Mouse (Mus musculus): ENCODE measurements around the gene Ephb3. TPM values are rescaled to one million over a fixed set of nuclear protein-coding genes. Genes with fewer than 3 reads are reported as not detected.

Ephb3 gene
- polyA plus RNA-seq, 1 experiment from 2014 or later: 24.0 TPM

DNA sequence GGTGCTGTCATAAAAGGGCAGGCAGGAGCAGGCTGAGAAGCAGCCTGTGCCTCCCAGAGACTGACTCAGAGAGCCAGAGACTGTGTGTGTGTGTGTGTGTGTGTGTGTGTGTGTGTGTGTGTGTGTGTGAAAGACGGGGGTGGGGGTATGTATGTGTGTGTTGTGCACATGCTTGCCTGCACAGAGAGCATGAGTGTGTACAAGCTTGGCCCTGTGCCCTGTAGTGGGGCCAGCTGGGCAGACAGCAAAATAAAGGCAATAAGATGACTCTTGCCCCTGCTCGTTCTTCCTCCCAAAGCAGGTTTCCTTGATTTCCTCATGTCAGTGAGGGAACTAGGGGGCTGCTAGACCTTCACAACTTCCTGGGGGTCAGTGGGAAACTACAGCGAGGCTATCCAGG, 18.5 kb downstream of the Ephb3 start:
- Histone ChIP-seq H3K27ac (ENCODE audit: poor library complexity, severe bottlenecking) (no peak overlapping the region), H3K4me3 (no peak overlapping the region), H3K36me3 (peaks cover 61% of the 10 kb centered on the region), H3K27me3 (replicated peaks) (no peaks in the 10 kb centered on the region), H3K4me1 (replicated peaks) (peaks cover 41% of the 10 kb centered on the region), H3K9me3 (replicated peaks) (no peaks in the 10 kb centered on the region), H3K4me2 (no peak overlapping the region), H3K9ac (no peak overlapping the region)
- no peak for ATAC-seq (ENCODE audit: insufficient number of reproducible peaks, low FRiP score)
- 59% methylated on average over 3 of the region's 3 CpGs for WGBS

GRCm38 (mm10) chr16:21224648-21225240, 20.2 kb downstream of the Ephb3 start:
- 31% methylated on average over 4 of the region's 4 CpGs for WGBS
- H3K4me1 ChIP-seq (replicated peaks): peaks cover 34% of the 10 kb centered on the region
- H3K4me2 ChIP-seq: 0 out of 2 replicates have a peak overlapping the region, but pooled peaks have one; percentile 17
- peak overlapping the region; percentile 24 for H3K27ac ChIP-seq (ENCODE audit: poor library complexity, severe bottlenecking)
- ATAC-seq (ENCODE audit: insufficient number of reproducible peaks, low FRiP score): peak; percentile 13; the same call in 1 of the 2 replicates
- H3K36me3 ChIP-seq: peaks cover 44% of the 10 kb centered on the region
- no peaks in the 10 kb centered on the region for H3K9me3 ChIP-seq (replicated peaks)
- peak overlapping the region; percentile 19; the same call in 1 of the 2 replicates for H3K9ac ChIP-seq
- no peak overlapping the region for H3K4me3 ChIP-seq
- H3K27me3 ChIP-seq (replicated peaks): 0 out of 2 replicates have a peak, but pooled peaks cover 2% of the 10 kb centered on the region

DNA sequence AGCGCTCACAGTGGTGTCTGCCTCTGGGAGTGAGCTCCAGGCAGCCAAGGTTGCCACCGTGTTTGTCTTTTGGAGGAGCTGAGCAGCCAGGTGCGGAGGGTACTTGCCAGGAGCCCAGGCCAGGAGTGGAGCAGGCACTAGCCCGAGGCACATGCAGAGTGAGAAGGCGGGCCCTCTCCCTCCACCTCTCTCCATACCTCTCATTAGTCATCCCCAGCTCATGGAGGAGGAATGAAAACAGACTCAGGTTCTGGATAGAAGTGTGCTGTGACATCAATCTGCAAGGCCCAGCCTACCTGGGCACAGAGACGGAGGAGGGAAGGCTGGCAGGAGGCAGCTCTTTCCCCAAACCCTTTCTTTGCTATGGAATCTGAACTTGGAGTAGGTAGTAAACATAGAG, 22.1 kb downstream of the Ephb3 start:
- 69% methylated on average over 6 of the region's 6 CpGs for WGBS
- Histone ChIP-seq H3K36me3 (peaks cover 26% of the 10 kb centered on the region), H3K27me3 (replicated peaks) (peaks cover 11% of the 10 kb centered on the region; the same call in 1 of the 2 replicates), H3K4me3 (no peak overlapping the region), H3K4me2 (no peak overlapping the region), H3K4me1 (replicated peaks) (peaks cover 28% of the 10 kb centered on the region), H3K9ac (no peak overlapping the region), H3K9me3 (replicated peaks) (no peaks in the 10 kb centered on the region), H3K27ac (ENCODE audit: poor library complexity, severe bottlenecking) (no peak overlapping the region)
- ATAC-seq (ENCODE audit: insufficient number of reproducible peaks, low FRiP score): no peak

GRCm38 (mm10) chr16:21235135-21235534, 30.6 kb downstream of the Ephb3 start:
- H3K27ac ChIP-seq (ENCODE audit: poor library complexity, severe bottlenecking): no peak overlapping the region
- H3K9me3 ChIP-seq (replicated peaks): no peaks in the 10 kb centered on the region
- H3K9ac ChIP-seq: no peak overlapping the region
- H3K4me2 ChIP-seq: no peak overlapping the region
- no peaks in the 10 kb centered on the region for H3K36me3 ChIP-seq
- WGBS: 61% methylated on average over 8 of the region's 8 CpGs
- peaks cover 22% of the 10 kb centered on the region for H3K4me1 ChIP-seq (replicated peaks)
- no peak for ATAC-seq (ENCODE audit: insufficient number of reproducible peaks, low FRiP score)
- H3K4me3 ChIP-seq: no peak overlapping the region
- H3K27me3 ChIP-seq (replicated peaks): peaks cover 12% of the 10 kb centered on the region

DNA sequence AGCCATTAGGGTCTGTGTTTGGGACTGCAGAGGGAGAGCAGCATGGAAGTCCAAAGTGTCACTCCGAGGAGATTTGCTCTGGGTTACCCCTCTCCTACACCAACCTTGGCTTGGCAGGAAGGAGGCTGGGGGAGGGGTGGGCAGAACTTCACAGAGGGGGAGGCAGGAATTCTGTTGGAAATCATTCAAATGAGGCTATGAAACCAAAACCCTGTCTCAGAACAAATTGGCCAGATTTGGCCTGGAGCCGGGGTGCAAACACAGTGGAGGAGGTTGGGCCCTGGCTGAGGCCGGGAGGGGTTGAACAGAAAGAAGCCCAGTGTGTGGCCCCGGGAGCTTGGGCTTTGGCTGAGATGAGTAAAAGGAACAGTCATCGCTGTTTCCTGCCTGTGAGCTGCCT, 34.2 kb downstream of the Ephb3 start:
- ATAC-seq (ENCODE audit: insufficient number of reproducible peaks, low FRiP score): peak; percentile 37; the same call in 1 of the 2 replicates
- Histone ChIP-seq H3K9ac (no peak overlapping the region), H3K4me1 (replicated peaks) (peaks cover 44% of the 10 kb centered on the region), H3K27me3 (replicated peaks) (peaks cover 4% of the 10 kb centered on the region; the same call in 1 of the 2 replicates), H3K4me2 (peak overlapping the region; percentile 0; the same call in 1 of the 2 replicates), H3K36me3 (no peaks in the 10 kb centered on the region), H3K27ac (ENCODE audit: poor library complexity, severe bottlenecking) (0 out of 2 replicates have a peak overlapping the region, but pooled peaks have one; percentile 8), H3K9me3 (replicated peaks) (no peaks in the 10 kb centered on the region), H3K4me3 (no peak overlapping the region)
- 29% methylated on average over 5 of the region's 5 CpGs for WGBS

DNA sequence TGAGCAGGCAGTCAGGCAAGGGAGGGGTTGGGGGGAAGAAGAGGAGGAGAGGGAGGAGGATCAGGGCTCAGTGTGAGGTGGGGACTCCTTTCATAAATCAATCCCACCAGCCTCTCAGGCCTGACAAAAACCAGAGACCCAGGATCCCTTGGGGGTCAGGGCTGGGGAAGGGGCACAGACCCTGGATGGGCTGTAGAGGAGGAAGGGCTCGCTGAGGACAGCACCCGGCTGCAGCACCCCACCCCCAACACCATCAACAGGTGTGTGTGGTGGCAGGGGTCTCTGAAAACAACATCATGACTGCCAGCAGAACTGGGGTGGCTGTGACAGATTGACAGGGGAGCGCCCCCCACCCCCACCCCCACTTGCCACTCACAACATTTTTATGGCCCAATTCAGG, 36.0 kb downstream of the Ephb3 start:
- Histone ChIP-seq H3K4me3 (no peak overlapping the region), H3K27ac (ENCODE audit: poor library complexity, severe bottlenecking) (no peak overlapping the region), H3K4me2 (no peak overlapping the region), H3K4me1 (replicated peaks) (peaks cover 55% of the 10 kb centered on the region), H3K9ac (peak overlapping the region; percentile 49; the same call in 1 of the 2 replicates), H3K36me3 (no peaks in the 10 kb centered on the region), H3K9me3 (replicated peaks) (no peaks in the 10 kb centered on the region), H3K27me3 (replicated peaks) (peaks cover 9% of the 10 kb centered on the region; the same call in 1 of the 2 replicates)
- ATAC-seq (ENCODE audit: insufficient number of reproducible peaks, low FRiP score): peak; percentile 27; the same call in 1 of the 2 replicates
- 54% methylated on average over 3 of the region's 3 CpGs for WGBS

GRCm38 (mm10) chr16:21241030-21241429, 36.5 kb downstream of the Ephb3 start:
- peaks cover 58% of the 10 kb centered on the region for H3K4me1 ChIP-seq (replicated peaks)
- no peak overlapping the region for H3K4me2 ChIP-seq
- H3K27ac ChIP-seq (ENCODE audit: poor library complexity, severe bottlenecking): no peak overlapping the region

GRCm38 (mm10) chr16:21242946-21243345, 38.4 kb downstream of the Ephb3 start:
- H3K4me2 ChIP-seq: no peak overlapping the region
- H3K4me3 ChIP-seq: no peak overlapping the region
- no peak overlapping the region for H3K27ac ChIP-seq (ENCODE audit: poor library complexity, severe bottlenecking)
- ATAC-seq (ENCODE audit: insufficient number of reproducible peaks, low FRiP score): no peak
- WGBS: 35% methylated on average over 8 of the region's 8 CpGs
- H3K36me3 ChIP-seq: no peaks in the 10 kb centered on the region
- H3K27me3 ChIP-seq (replicated peaks): peaks cover 9% of the 10 kb centered on the region; the same call in 1 of the 2 replicates
- H3K9me3 ChIP-seq (replicated peaks): no peaks in the 10 kb centered on the region
- H3K9ac ChIP-seq: no peak overlapping the region
- peaks cover 77% of the 10 kb centered on the region for H3K4me1 ChIP-seq (replicated peaks)

More at GRCm38 (mm10) chr16:21241030-21241429, 36.5 kb downstream of the Ephb3 start:
- H3K4me3 ChIP-seq: no peak overlapping the region
- no peaks in the 10 kb centered on the region for H3K9me3 ChIP-seq (replicated peaks)
- 0 out of 2 replicates have a peak overlapping the region, but pooled peaks have one; percentile 49 for H3K9ac ChIP-seq
- H3K36me3 ChIP-seq: no peaks in the 10 kb centered on the region
- no peak for ATAC-seq (ENCODE audit: insufficient number of reproducible peaks, low FRiP score)
- H3K27me3 ChIP-seq (replicated peaks): peaks cover 9% of the 10 kb centered on the region; the same call in 1 of the 2 replicates

GRCm38 (mm10) chr16:21244803-21245202, 40.2 kb downstream of the Ephb3 start:
- Histone ChIP-seq H3K4me1 (replicated peaks) (peaks cover 73% of the 10 kb centered on the region), H3K27me3 (replicated peaks) (peaks cover 12% of the 10 kb centered on the region), H3K4me2 (no peak overlapping the region), H3K9me3 (replicated peaks) (no peaks in the 10 kb centered on the region), H3K9ac (no peak overlapping the region), H3K4me3 (no peak overlapping the region), H3K36me3 (no peaks in the 10 kb centered on the region), H3K27ac (ENCODE audit: poor library complexity, severe bottlenecking) (no peak overlapping the region)
- no peak for ATAC-seq (ENCODE audit: insufficient number of reproducible peaks, low FRiP score)
- 43% methylated on average over 3 of the region's 3 CpGs for WGBS

DNA sequence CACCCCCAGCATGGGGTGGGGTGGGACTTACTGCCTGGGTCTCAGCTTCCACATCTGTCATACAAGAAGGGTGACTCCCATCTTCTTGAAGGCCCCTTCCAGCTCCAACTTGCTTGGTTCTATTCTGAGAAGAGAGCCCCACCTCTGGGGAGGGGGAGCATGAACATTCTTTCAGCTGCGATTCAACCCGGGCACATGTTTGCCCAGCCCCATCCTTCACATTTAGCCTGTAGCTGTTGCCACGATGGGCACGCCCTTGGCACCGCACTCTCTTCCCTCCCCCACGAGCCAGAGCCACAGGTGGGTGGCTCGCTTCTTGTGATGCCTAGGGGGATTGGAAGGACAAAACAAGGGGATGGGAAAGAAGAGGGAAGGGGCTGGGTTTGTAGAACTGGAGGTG, 40.8 kb downstream of the Ephb3 start:
- no peaks in the 10 kb centered on the region for H3K36me3 ChIP-seq
- H3K4me3 ChIP-seq: no peak overlapping the region
- no peak overlapping the region for H3K27ac ChIP-seq (ENCODE audit: poor library complexity, severe bottlenecking)
- 25% methylated on average over 7 of the region's 7 CpGs for WGBS
- H3K9ac ChIP-seq: peak overlapping the region; percentile 26; the same call in 1 of the 2 replicates
- peaks cover 12% of the 10 kb centered on the region for H3K27me3 ChIP-seq (replicated peaks)
- H3K9me3 ChIP-seq (replicated peaks): no peaks in the 10 kb centered on the region
- peak overlapping the region; percentile 87 for H3K4me2 ChIP-seq
- ATAC-seq (ENCODE audit: insufficient number of reproducible peaks, low FRiP score): no peak
- H3K4me1 ChIP-seq (replicated peaks): peaks cover 67% of the 10 kb centered on the region

DNA sequence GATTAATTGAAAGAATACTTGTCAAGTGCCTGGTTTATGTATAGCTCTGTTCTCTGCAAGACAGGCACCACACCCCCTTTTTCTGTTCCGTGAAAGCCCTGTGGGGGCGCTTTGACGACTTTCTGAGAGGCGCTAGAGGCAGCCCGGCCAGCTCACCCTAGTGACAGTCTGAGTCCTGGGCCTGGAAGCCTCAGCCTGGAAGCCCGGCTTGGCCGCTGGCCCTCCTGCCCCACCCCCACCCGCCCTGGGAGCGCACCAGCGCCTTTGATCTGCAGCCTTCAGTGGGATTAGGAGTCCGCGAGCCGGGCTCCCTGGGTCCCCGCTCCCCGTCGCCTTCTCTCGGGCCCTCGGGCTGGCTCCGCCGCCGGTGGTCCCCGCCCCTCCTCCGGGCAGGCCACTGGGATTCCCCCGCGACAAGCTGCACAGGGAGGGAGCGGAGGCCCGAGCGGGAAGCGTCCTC, 41.4 kb downstream of the Ephb3 start:
- H3K4me1 ChIP-seq (replicated peaks): peaks cover 61% of the 10 kb centered on the region

More for the DNA sequence above, 41.4 kb downstream of the Ephb3 start:
- H3K4me2 ChIP-seq: peak overlapping the region; percentile 87
- H3K9me3 ChIP-seq (replicated peaks): no peaks in the 10 kb centered on the region
- peak overlapping the region; percentile 74 for H3K27ac ChIP-seq (ENCODE audit: poor library complexity, severe bottlenecking)
- peak overlapping the region; percentile 54 for H3K4me3 ChIP-seq
- no peaks in the 10 kb centered on the region for H3K36me3 ChIP-seq
- H3K9ac ChIP-seq: peak overlapping the region; percentile 81
- ATAC-seq (ENCODE audit: insufficient number of reproducible peaks, low FRiP score): peak; percentile 79
- peaks cover 15% of the 10 kb centered on the region for H3K27me3 ChIP-seq (replicated peaks)
- WGBS: 1% methylated on average over 29 of the region's 29 CpGs
